Mouse (Mus musculus): ENCODE results near the gene Arid5b. TPM values are rescaled to one million over a fixed set of nuclear protein-coding genes. Genes with fewer than 3 reads are reported as not detected.

Arid5b gene
- polyA plus RNA-seq, 1 experiment from 2014 or later: 33.1 TPM

GRCm38 (mm10) chr10:68222676-68223075, 55.9 kb downstream of the Arid5b start:
- Histone ChIP-seq H3K27me3 (replicated peaks) (no peaks in the 10 kb centered on the region), H3K4me2 (no peak overlapping the region), H3K27ac (no peak overlapping the region), H3K4me3 (replicated peaks) (no peak overlapping the region), H3K9ac (no peak overlapping the region), H3K36me3 (no peaks in the 10 kb centered on the region), H3K4me1 (peaks cover 4% of the 10 kb centered on the region; the same call in 1 of the 2 replicates), H3K9me3 (no peaks in the 10 kb centered on the region)
- ATAC-seq (ENCODE audit: insufficient read depth, low FRiP score, low read depth): no peak
- WGBS: 93% methylated on average over 2 of the region's 2 CpGs

GRCm38 (mm10) chr10:68222012-68222411, 56.5 kb downstream of the Arid5b start:
- WGBS: 86% methylated on average over 3 of the region's 3 CpGs
- Histone ChIP-seq H3K36me3 (peaks cover 6% of the 10 kb centered on the region; the same call in 1 of the 2 replicates), H3K27me3 (replicated peaks) (no peaks in the 10 kb centered on the region), H3K4me1 (peaks cover 4% of the 10 kb centered on the region; the same call in 1 of the 2 replicates), H3K4me3 (replicated peaks) (no peak overlapping the region), H3K9ac (no peak overlapping the region), H3K9me3 (0 out of 2 replicates have a peak, but pooled peaks cover 2% of the 10 kb centered on the region), H3K27ac (no peak overlapping the region), H3K4me2 (no peak overlapping the region)
- ATAC-seq (ENCODE audit: insufficient read depth, low FRiP score, low read depth): no peak

GRCm38 (mm10) chr10:68219327-68219726, 59.2 kb downstream of the Arid5b start:
- WGBS: 38% methylated on average over 9 of the region's 9 CpGs
- Histone ChIP-seq H3K36me3 (peaks cover 6% of the 10 kb centered on the region; the same call in 1 of the 2 replicates), H3K4me1 (peaks cover 4% of the 10 kb centered on the region; the same call in 1 of the 2 replicates), H3K9me3 (0 out of 2 replicates have a peak, but pooled peaks cover 3% of the 10 kb centered on the region), H3K4me2 (no peak overlapping the region), H3K4me3 (replicated peaks) (no peak overlapping the region), H3K27me3 (replicated peaks) (no peaks in the 10 kb centered on the region), H3K9ac (no peak overlapping the region), H3K27ac (peak overlapping the region; percentile 36; the same call in 1 of the 2 replicates)
- ATAC-seq (ENCODE audit: insufficient read depth, low FRiP score, low read depth): no peak

- Histone ChIP-seq H3K4me2 (no peak overlapping the region), H3K4me3 (replicated peaks) (no peak overlapping the region), H3K9me3 (0 out of 2 replicates have a peak, but pooled peaks cover 3% of the 10 kb centered on the region), H3K27me3 (replicated peaks) (no peaks in the 10 kb centered on the region), H3K4me1 (peaks cover 4% of the 10 kb centered on the region; the same call in 1 of the 2 replicates), H3K27ac (no peak overlapping the region), H3K9ac (no peak overlapping the region), H3K36me3 (peaks cover 6% of the 10 kb centered on the region; the same call in 1 of the 2 replicates)
- no peak for ATAC-seq (ENCODE audit: insufficient read depth, low FRiP score, low read depth)
- WGBS: 35% methylated on average over 4 of the region's 4 CpGs
Observed at GRCm38 (mm10) chr10:68218678-68219077, 59.9 kb downstream of the Arid5b start.

GRCm38 (mm10) chr10:68214809-68215468, 63.6 kb downstream of the Arid5b start:
- peaks cover 4% of the 10 kb centered on the region for H3K4me1 ChIP-seq

GRCm38 (mm10) chr10:68212061-68212915, 66.3 kb downstream of the Arid5b start:
- peaks cover 3% of the 10 kb centered on the region; the same call in 1 of the 2 replicates for H3K4me1 ChIP-seq
- WGBS: 31% methylated on average over 10 of the region's 10 CpGs
- H3K9me3 ChIP-seq: 0 out of 2 replicates have a peak, but pooled peaks cover 3% of the 10 kb centered on the region
- peak; percentile 27; the same call in 1 of the 2 replicates for ATAC-seq (ENCODE audit: insufficient read depth, low FRiP score, low read depth)
- H3K4me2 ChIP-seq: no peak overlapping the region
- no peaks in the 10 kb centered on the region for H3K27me3 ChIP-seq (replicated peaks)
- peaks cover 3% of the 10 kb centered on the region; the same call in 1 of the 2 replicates for H3K36me3 ChIP-seq
- H3K27ac ChIP-seq: peak overlapping the region; percentile 63
- H3K4me3 ChIP-seq (replicated peaks): no peak overlapping the region
- no peak overlapping the region for H3K9ac ChIP-seq

More at GRCm38 (mm10) chr10:68214809-68215468, 63.6 kb downstream of the Arid5b start:
- Histone ChIP-seq H3K4me2 (no peak overlapping the region), H3K36me3 (peaks cover 6% of the 10 kb centered on the region; the same call in 1 of the 2 replicates), H3K27me3 (replicated peaks) (no peaks in the 10 kb centered on the region), H3K27ac (no peak overlapping the region), H3K4me3 (replicated peaks) (no peak overlapping the region), H3K9ac (no peak overlapping the region), H3K9me3 (0 out of 2 replicates have a peak, but pooled peaks cover 3% of the 10 kb centered on the region)
- WGBS: 89% methylated on average over 9 of the region's 9 CpGs
- ATAC-seq (ENCODE audit: insufficient read depth, low FRiP score, low read depth): no peak

- WGBS: 55% methylated on average over 2 of the region's 2 CpGs
- H3K4me2 ChIP-seq: no peak overlapping the region
- no peak overlapping the region for H3K9ac ChIP-seq
- H3K27ac ChIP-seq: peak overlapping the region; percentile 51; the same call in 1 of the 2 replicates
- H3K36me3 ChIP-seq: no peaks in the 10 kb centered on the region
- 0 out of 2 replicates have a peak, but pooled peaks have one; percentile 14 for ATAC-seq (ENCODE audit: insufficient read depth, low FRiP score, low read depth)
- H3K4me1 ChIP-seq: peaks cover 3% of the 10 kb centered on the region; the same call in 1 of the 2 replicates
- H3K9me3 ChIP-seq: no peaks in the 10 kb centered on the region
- H3K27me3 ChIP-seq (replicated peaks): no peaks in the 10 kb centered on the region
- no peak overlapping the region for H3K4me3 ChIP-seq (replicated peaks)
Observed at GRCm38 (mm10) chr10:68211514-68211913, 67.0 kb downstream of the Arid5b start.

- H3K4me3 ChIP-seq (replicated peaks): no peak overlapping the region
- H3K4me1 ChIP-seq: peaks cover 3% of the 10 kb centered on the region; the same call in 1 of the 2 replicates
- H3K9me3 ChIP-seq: no peaks in the 10 kb centered on the region
- no peak for ATAC-seq (ENCODE audit: insufficient read depth, low FRiP score, low read depth)
- no peaks in the 10 kb centered on the region for H3K27me3 ChIP-seq (replicated peaks)
- no peak overlapping the region for H3K27ac ChIP-seq
- WGBS: 80% methylated on average over 12 of the region's 12 CpGs
- no peak overlapping the region for H3K9ac ChIP-seq
- no peak overlapping the region for H3K4me2 ChIP-seq
- H3K36me3 ChIP-seq: peaks cover 6% of the 10 kb centered on the region; the same call in 1 of the 2 replicates
Observed at GRCm38 (mm10) chr10:68210025-68210642, 68.4 kb downstream of the Arid5b start.

GRCm38 (mm10) chr10:68208670-68209065, 69.9 kb downstream of the Arid5b start:
- WGBS: 47% methylated on average over 5 of the region's 5 CpGs
- H3K27me3 ChIP-seq (replicated peaks): no peaks in the 10 kb centered on the region

GRCm38 (mm10) chr10:68207803-68208669, 70.5 kb downstream of the Arid5b start:
- no peaks in the 10 kb centered on the region for H3K27me3 ChIP-seq (replicated peaks)
- WGBS: 17% methylated on average over 20 of the region's 20 CpGs
- H3K9me3 ChIP-seq: no peaks in the 10 kb centered on the region
- H3K36me3 ChIP-seq: peaks cover 6% of the 10 kb centered on the region; the same call in 1 of the 2 replicates
- H3K4me1 ChIP-seq: peaks cover 3% of the 10 kb centered on the region; the same call in 1 of the 2 replicates
- ATAC-seq (ENCODE audit: insufficient read depth, low FRiP score, low read depth): peak; percentile 45; the same call in 1 of the 2 replicates
- H3K27ac ChIP-seq: peak overlapping the region; percentile 51; the same call in 1 of the 2 replicates
- 0 out of 2 replicates have a peak overlapping the region, but pooled peaks have one; percentile 12 for H3K4me3 ChIP-seq (replicated peaks)
- peak overlapping the region; percentile 34; the same call in 1 of the 2 replicates for H3K4me2 ChIP-seq
- no peak overlapping the region for H3K9ac ChIP-seq

More at GRCm38 (mm10) chr10:68208670-68209065, 69.9 kb downstream of the Arid5b start:
- no peak overlapping the region; the same call in 1 of the 2 replicates for H3K27ac ChIP-seq
- no peak overlapping the region for H3K9ac ChIP-seq
- 0 out of 2 replicates have a peak overlapping the region, but pooled peaks have one; percentile 17 for H3K4me2 ChIP-seq
- H3K9me3 ChIP-seq: no peaks in the 10 kb centered on the region
- H3K36me3 ChIP-seq: peaks cover 6% of the 10 kb centered on the region; the same call in 1 of the 2 replicates
- peaks cover 3% of the 10 kb centered on the region; the same call in 1 of the 2 replicates for H3K4me1 ChIP-seq
- ATAC-seq (ENCODE audit: insufficient read depth, low FRiP score, low read depth): no peak
- H3K4me3 ChIP-seq (replicated peaks): no peak overlapping the region
